29 mouse cellular contexts compared by ENCODE assay signal in genomic region chr6:37496866-37497265, GRCm38 (mm10). TPM values are rescaled to one million over a fixed set of nuclear protein-coding genes. Genes with fewer than 3 reads are reported as not detected.
DNase-seq lines count a peak whose midpoint lies in the region; ATAC-seq and TF ChIP-seq lines count a peak whose summit lies in the region.
"Had no signal": no experiment of that assay in that cellular context is flagged by ENCODE, and none has a peak within 500 bp of the region (broad histone marks: within the 10 kb centered on the region; RNA-seq: fewer than 3 reads in every experiment).

No protein-coding gene starts in this region.

- H3K27me3 ChIP-seq in heart, adult 2 months (ENCODE audit: control insufficient read depth, insufficient read depth, low read length), result no peaks in the 10 kb centered on the region
- no peaks in the 10 kb centered on the region for H3K27me3 ChIP-seq in heart, embryonic 12.5 days (replicated peaks)
- H3K27me3 ChIP-seq: embryonic facial prominence, embryonic 13.5 days; heart, embryonic 13.5 days; limb, embryonic 15.5 days; neural tube, embryonic 15.5 days had no signal

- no peaks in the 10 kb centered on the region for H3K9me3 ChIP-seq in heart, embryonic 12.5 days (replicated peaks)
- H3K9me3 ChIP-seq: limb, embryonic 15.5 days had no signal

- H3K36me3 ChIP-seq in heart, adult 2 months (ENCODE audit: control insufficient read depth, insufficient read depth, low read length), result no peaks in the 10 kb centered on the region
- no peaks in the 10 kb centered on the region for H3K36me3 ChIP-seq in heart, embryonic 12.5 days
- H3K36me3 ChIP-seq: embryonic facial prominence, embryonic 13.5 days; heart, embryonic 13.5 days; limb, embryonic 15.5 days; midbrain, embryonic 10.5 days; neural tube, embryonic 15.5 days had no signal

- no peak overlapping the region for H3K9ac ChIP-seq in heart, adult 2 months (ENCODE audit: low read depth, low read length)
- H3K9ac ChIP-seq in heart, embryonic 12.5 days, result no peak overlapping the region
- H3K9ac ChIP-seq: embryonic facial prominence, embryonic 13.5 days; heart, embryonic 13.5 days; hindbrain, embryonic 14.5 days; limb, embryonic 15.5 days; neural tube, embryonic 15.5 days had no signal

- TF ChIP-seq CTCF in heart, adult 2 months (IDR thresholded peaks at IDR 0.05), result peak; percentile 42
- TF ChIP-seq CTCF in layer of hippocampus, adult 2 months (conservative IDR thresholded peaks at IDR 0.05), result peak; percentile 47

- TF ChIP-seq POLR2A in heart, adult 2 months (IDR thresholded peaks at IDR 0.05; ENCODE audit: insufficient read depth, low read depth, low read length), result no peak

- 91% methylated on average over 1 of the region's 1 CpGs for WGBS in heart, adult 2 months
- 88% methylated on average over 1 of the region's 1 CpGs for WGBS in heart, embryonic 12.5 days

- no peak overlapping the region for H3K4me3 ChIP-seq in heart, adult 2 months
- no peak overlapping the region for H3K4me3 ChIP-seq in heart, embryonic 12.5 days
- H3K4me3 ChIP-seq in layer of hippocampus, adult 2 months, result no peak overlapping the region
- H3K4me3 ChIP-seq: embryonic facial prominence, embryonic 13.5 days; heart, embryonic 13.5 days; limb, embryonic 15.5 days; midbrain, embryonic 10.5 days; myocyte; neural tube, embryonic 15.5 days had no signal

- TF ChIP-seq EP300 in heart, adult 2 months (IDR thresholded peaks at IDR 0.05; ENCODE audit: insufficient read depth, low read depth, low read length), result no peak

- H3K4me1 ChIP-seq in heart, adult 2 months (ENCODE audit: control insufficient read depth, insufficient read depth, low read length), result no peaks in the 10 kb centered on the region
- no peaks in the 10 kb centered on the region for H3K4me1 ChIP-seq in heart, embryonic 12.5 days (replicated peaks)
- H3K4me1 ChIP-seq: embryonic facial prominence, embryonic 13.5 days; heart, embryonic 13.5 days; limb, embryonic 15.5 days; midbrain, embryonic 10.5 days; neural tube, embryonic 15.5 days had no signal

- intact Hi-C loops in heart, adult 2 months (cut with DNase I), result no loop called here

- no peak for ATAC-seq in heart, embryonic 12.5 days (ENCODE audit: insufficient number of reproducible peaks, low FRiP score)
- ATAC-seq: forebrain, embryonic 16.5 days had no signal

- no peak overlapping the region for H3K27ac ChIP-seq in heart, adult 2 months
- H3K27ac ChIP-seq in heart, embryonic 12.5 days (ENCODE audit: poor library complexity, severe bottlenecking), result no peak overlapping the region
- no peak overlapping the region for H3K27ac ChIP-seq in layer of hippocampus, adult 2 months
- H3K27ac ChIP-seq: embryonic facial prominence, embryonic 13.5 days; heart, embryonic 13.5 days; hindbrain, embryonic 14.5 days; limb, embryonic 15.5 days; midbrain, embryonic 10.5 days; neural tube, embryonic 15.5 days had no signal

- no peak for DNase-seq in heart, adult 2 months
- no peak for DNase-seq in layer of hippocampus, adult 2 months (ENCODE audit: low spot score in 2 of 2)
- no peak for DNase-seq in layer of hippocampus, adult 9-10 months (ENCODE audit: low spot score)
- peak; percentile 4 for DNase-seq in thymus, postnatal 0 days (ENCODE audit: low spot score)
- no peak for DNase-seq in thymus, postnatal 36 days
- DNase-seq in retina, embryonic 14.5 days (ENCODE audit: low spot score), result no peak
- no peak for DNase-seq in adrenal gland, postnatal 36 days
- DNase-seq: adrenal gland, adult 8-10 months; B cell, adult 2 months; cerebellum, adult 11-12 months; cerebellum, postnatal 14 days; kidney, adult 11 months; layer of hippocampus, postnatal 36 days; lung, adult 2 months; lung, postnatal 4 days; right cerebral cortex, postnatal 14 days; spleen, adult 18-20 months had no signal

- no peak overlapping the region for H3K4me2 ChIP-seq in heart, embryonic 12.5 days
- H3K4me2 ChIP-seq: embryonic facial prominence, embryonic 13.5 days; heart, embryonic 13.5 days; hindbrain, embryonic 14.5 days; limb, embryonic 15.5 days; neural tube, embryonic 15.5 days had no signal

- no peaks in the 10 kb centered on the region for H3K79me2 ChIP-seq in heart, adult 2 months (replicated peaks; ENCODE audit: control insufficient read depth, insufficient read depth, low read length)

RNA-seq across cellular contexts. Expression of gene Akr1d1, which starts 33.1 kb away (rescaled TPM):
- not detected for total RNA-seq in heart, adult 2 months (2021)
- 0.06 TPM in 1 of 2 replicates, not detected in the other for polyA plus RNA-seq in heart, adult 2 months (2012; rRNA removed)
- polyA plus RNA-seq in heart, embryonic 12.5 days (2016; fragmentation: Nextera tagmentation; extraction: Ambion mirVana), result not detected in 2 replicates
- total RNA-seq in layer of hippocampus, adult 2 months (2021), result not detected
- not detected in 2 replicates for polyA plus RNA-seq in thymus, postnatal 0 days (2015; fragmentation: Nextera tagmentation; extraction: Ambion mirVana)
- total RNA-seq in adrenal gland, postnatal 36 days (2021), result 1,000 to 10,000 TPM in 1 of 2 experiments, under 1 TPM in 1; 0.79 to 1,641 TPM
- total RNA-seq: granulocyte monocyte progenitor cell, adult 5-6 weeks; heart, postnatal 25 days; layer of hippocampus, postnatal 36 days; left cerebral cortex, postnatal 36 days had no signal
- polyA plus RNA-seq: embryonic facial prominence, embryonic 13.5 days; forebrain, embryonic 16.5 days; heart, embryonic 13.5 days; hindbrain, embryonic 14.5 days; midbrain, embryonic 10.5 days; myocyte; neural tube, embryonic 15.5 days had no signal

RNA-seq across cellular contexts. Expression of gene Creb3l2, which starts 54.9 kb away (rescaled TPM):
- 10 to 100 TPM; 20.5 to 26.5 TPM for total RNA-seq in heart, adult 2 months (2021)
- 16.7 and 19.2 TPM in 2 replicates for polyA plus RNA-seq in heart, adult 2 months (2012; rRNA removed)
- polyA plus RNA-seq in heart, embryonic 12.5 days (2016; fragmentation: Nextera tagmentation; extraction: Ambion mirVana), result 49.4 and 52.2 TPM in 2 replicates
- total RNA-seq in layer of hippocampus, adult 2 months (2021), result 1 to 10 TPM; 8.3 to 9.8 TPM
- 6.2 and 6.6 TPM in 2 replicates for polyA plus RNA-seq in thymus, postnatal 0 days (2015; fragmentation: Nextera tagmentation; extraction: Ambion mirVana)
- 100 to 1,000 TPM in 1 of 2 experiments, 10 to 100 TPM in 1; 89.5 to 100 TPM for total RNA-seq in adrenal gland, postnatal 36 days (2021)
